7 mouse cellular contexts compared by ENCODE assay signal in genomic region chr9:13826391-13826805, GRCm38 (mm10). TPM values are rescaled to one million over a fixed set of nuclear protein-coding genes. Genes with fewer than 3 reads are reported as not detected.
DNase-seq lines count a peak whose midpoint lies in the region; ATAC-seq lines count a peak whose summit lies in the region.

No protein-coding gene starts in this region.

- peak overlapping the region; percentile 96 for H3K27ac ChIP-seq in hindbrain, embryonic 12.5 days
- H3K27ac ChIP-seq in limb, embryonic 12.5 days, result peak overlapping the region; percentile 98
- peak overlapping the region; percentile 92 for H3K27ac ChIP-seq in midbrain, embryonic 11.5 days (ENCODE audit: low read depth, low read length)
- peak overlapping the region; percentile 99 for H3K27ac ChIP-seq in stomach, embryonic 16.5 days (ENCODE audit: low read length)

- H3K36me3 ChIP-seq in hindbrain, embryonic 12.5 days, result peaks cover 15% of the 10 kb centered on the region
- peaks cover 25% of the 10 kb centered on the region for H3K36me3 ChIP-seq in limb, embryonic 12.5 days
- H3K36me3 ChIP-seq in midbrain, embryonic 11.5 days (ENCODE audit: control insufficient read depth, insufficient read depth, low read length), result no peaks in the 10 kb centered on the region; the same call in 1 of the 2 replicates
- peaks cover 5% of the 10 kb centered on the region; the same call in 1 of the 2 replicates for H3K36me3 ChIP-seq in stomach, embryonic 16.5 days (ENCODE audit: control insufficient read depth, insufficient read depth, low read length)

- peak overlapping the region; percentile 64 for H3K4me2 ChIP-seq in hindbrain, embryonic 12.5 days (replicated peaks)
- peak overlapping the region; percentile 66 for H3K4me2 ChIP-seq in limb, embryonic 12.5 days
- peak overlapping the region; percentile 56 for H3K4me2 ChIP-seq in midbrain, embryonic 11.5 days
- H3K4me2 ChIP-seq in stomach, embryonic 16.5 days (ENCODE audit: low read depth, low read length), result peak overlapping the region; percentile 79

- H3K27me3 ChIP-seq in hindbrain, embryonic 12.5 days, result no peaks in the 10 kb centered on the region
- no peaks in the 10 kb centered on the region for H3K27me3 ChIP-seq in limb, embryonic 12.5 days
- no peaks in the 10 kb centered on the region for H3K27me3 ChIP-seq in midbrain, embryonic 11.5 days (ENCODE audit: control insufficient read depth, insufficient read depth, low read length)
- no peaks in the 10 kb centered on the region for H3K27me3 ChIP-seq in stomach, embryonic 16.5 days (ENCODE audit: control insufficient read depth, insufficient read depth, low read length)

- H3K9ac ChIP-seq in hindbrain, embryonic 12.5 days, result peak overlapping the region; percentile 83
- H3K9ac ChIP-seq in limb, embryonic 12.5 days (replicated peaks), result peak overlapping the region; percentile 90
- H3K9ac ChIP-seq in midbrain, embryonic 11.5 days (ENCODE audit: low read length), result peak overlapping the region; percentile 85
- H3K9ac ChIP-seq in stomach, embryonic 16.5 days (ENCODE audit: low read length), result peak overlapping the region; percentile 94

- under 1% methylated on average over 31 of the region's 31 CpGs for WGBS in hindbrain, embryonic 12.5 days
- under 1% methylated on average over 31 of the region's 31 CpGs for WGBS in limb, embryonic 12.5 days
- 0% methylated on average over 31 of the region's 31 CpGs for WGBS in midbrain, embryonic 11.5 days
- 0% methylated on average over 31 of the region's 31 CpGs for WGBS in stomach, embryonic 16.5 days

- peak overlapping the region; percentile 90 for H3K4me3 ChIP-seq in hindbrain, embryonic 12.5 days
- H3K4me3 ChIP-seq in limb, embryonic 12.5 days (replicated peaks), result peak overlapping the region; percentile 85
- H3K4me3 ChIP-seq in midbrain, embryonic 11.5 days (ENCODE audit: low read depth, low read length), result peak overlapping the region; percentile 70
- peak overlapping the region; percentile 87 for H3K4me3 ChIP-seq in stomach, embryonic 16.5 days (replicated peaks; ENCODE audit: low read length)

- peaks cover 22% of the 10 kb centered on the region for H3K4me1 ChIP-seq in hindbrain, embryonic 12.5 days
- H3K4me1 ChIP-seq in limb, embryonic 12.5 days (replicated peaks), result peaks cover 25% of the 10 kb centered on the region
- H3K4me1 ChIP-seq in midbrain, embryonic 11.5 days (ENCODE audit: control insufficient read depth, insufficient read depth, low read length), result peaks cover 17% of the 10 kb centered on the region
- peaks cover 13% of the 10 kb centered on the region for H3K4me1 ChIP-seq in stomach, embryonic 16.5 days (ENCODE audit: control insufficient read depth, insufficient read depth, low read length)

- H3K9me3 ChIP-seq in hindbrain, embryonic 12.5 days (replicated peaks), result no peaks in the 10 kb centered on the region
- no peaks in the 10 kb centered on the region for H3K9me3 ChIP-seq in limb, embryonic 12.5 days
- H3K9me3 ChIP-seq in midbrain, embryonic 11.5 days (ENCODE audit: control insufficient read depth, low read length), result no peaks in the 10 kb centered on the region
- H3K9me3 ChIP-seq in stomach, embryonic 16.5 days (replicated peaks; ENCODE audit: control insufficient read depth, low read length), result no peaks in the 10 kb centered on the region

- ATAC-seq in hindbrain, embryonic 12.5 days (ENCODE audit: low FRiP score), result peak; percentile 24
- ATAC-seq in limb, embryonic 12.5 days (ENCODE audit: insufficient number of reproducible peaks, insufficient read depth, low FRiP score, low TSS enrichment, low read depth), result peak; percentile 10
- peak; percentile 26 for ATAC-seq in midbrain, embryonic 11.5 days (ENCODE audit: low FRiP score)
- ATAC-seq in stomach, embryonic 16.5 days (ENCODE audit: insufficient read depth, low FRiP score), result peak; percentile 14; the same call in 1 of the 2 replicates

- peak; percentile 58 for DNase-seq in 416B (ENCODE audit: low read depth)
- DNase-seq in B cell, adult 2 months, result peak; percentile 70
- peak; percentile 75 for DNase-seq in embryo, embryonic 10.5 days (ENCODE audit: low spot score)
- DNase-seq in midbrain, embryonic 11.5 days (ENCODE audit: low spot score, missing footprints), result peak; percentile 96

RNA-seq across cellular contexts. Expression of gene Cep57, which starts 0.5 kb away (rescaled TPM):
- 55.1 and 55.3 TPM in 2 replicates for polyA plus RNA-seq in hindbrain, embryonic 12.5 days (2016; fragmentation: Nextera tagmentation; extraction: Ambion mirVana)
- 77.0 and 78.1 TPM in 2 replicates for polyA plus RNA-seq in limb, embryonic 12.5 days (2016; fragmentation: Nextera tagmentation; extraction: Ambion mirVana)
- 59.9 and 71.2 TPM in 2 replicates for polyA plus RNA-seq in midbrain, embryonic 11.5 days (2014; fragmentation: Nextera tagmentation; extraction: Ambion mirVana)
- polyA plus RNA-seq in stomach, embryonic 16.5 days (2015; fragmentation: Nextera tagmentation; extraction: Ambion mirVana), result 41.2 and 43.5 TPM in 2 replicates

RNA-seq across cellular contexts. Expression of gene Fam76b, which starts 1.1 kb away (rescaled TPM):
- 32.9 and 36.3 TPM in 2 replicates for polyA plus RNA-seq in hindbrain, embryonic 12.5 days (2016; fragmentation: Nextera tagmentation; extraction: Ambion mirVana)
- polyA plus RNA-seq in limb, embryonic 12.5 days (2016; fragmentation: Nextera tagmentation; extraction: Ambion mirVana), result 30.0 and 30.6 TPM in 2 replicates
- 28.9 and 33.6 TPM in 2 replicates for polyA plus RNA-seq in midbrain, embryonic 11.5 days (2014; fragmentation: Nextera tagmentation; extraction: Ambion mirVana)
- 14.7 and 18.3 TPM in 2 replicates for polyA plus RNA-seq in stomach, embryonic 16.5 days (2015; fragmentation: Nextera tagmentation; extraction: Ambion mirVana)

Comparison
In these comparisons a context has a peak if more than half of its experiments do, and no peak if none do; other contexts are left out.
1. Peak in every context shown above with its lines: DNase-seq, ATAC-seq, H3K4me3 ChIP-seq and H3K27ac ChIP-seq.